Mouse (Mus musculus) left cerebral cortex, adult 18-20 months (tissue): ENCODE measurements at regions not wholly inside any gene's neighbourhood (a gene's known extent, or its start where the extent isn't known, plus 50 kb on each side); places are given as distances from the start of the nearest gene placed in this dataset.

Experiments used
- DNase-seq, 2 experiments: peaks; one replicate each; pipeline ENCODE4 v3.0.0; 2021 to 2022; ENCODE audit warnings: low spot score in 2 of 2, mixed read lengths in 1 of 2

DNA sequence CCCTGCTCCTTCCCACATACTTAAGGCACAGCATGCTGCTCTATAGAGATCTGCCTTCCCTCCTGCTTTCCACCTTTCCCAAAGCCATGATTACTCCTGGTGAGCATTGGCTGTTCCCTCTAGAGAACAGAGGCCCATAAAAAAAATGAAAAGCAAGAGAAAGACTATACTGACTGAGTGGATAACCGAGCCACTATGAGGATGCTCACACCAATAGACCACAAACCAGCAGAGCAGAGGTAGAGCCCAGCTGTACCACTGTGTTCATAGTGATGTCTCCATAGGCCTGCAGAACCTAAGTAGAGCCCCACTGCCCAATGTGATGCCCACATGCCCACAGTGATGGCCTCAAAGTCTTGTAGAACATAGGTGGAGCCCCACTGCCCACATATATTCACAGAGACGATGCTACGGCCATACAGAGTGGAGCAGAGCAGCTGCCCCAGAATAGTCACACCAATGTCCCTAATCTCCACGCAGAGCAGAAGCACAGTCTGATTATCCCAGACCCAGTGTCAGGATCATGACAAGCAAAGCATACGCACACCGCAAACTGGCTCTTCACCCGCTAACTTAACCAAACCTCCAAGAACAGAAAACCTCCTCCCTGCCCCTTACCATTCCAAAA is 174.8 kb upstream of the Nr4a3 start:
- no peak for DNase-seq

DNA sequence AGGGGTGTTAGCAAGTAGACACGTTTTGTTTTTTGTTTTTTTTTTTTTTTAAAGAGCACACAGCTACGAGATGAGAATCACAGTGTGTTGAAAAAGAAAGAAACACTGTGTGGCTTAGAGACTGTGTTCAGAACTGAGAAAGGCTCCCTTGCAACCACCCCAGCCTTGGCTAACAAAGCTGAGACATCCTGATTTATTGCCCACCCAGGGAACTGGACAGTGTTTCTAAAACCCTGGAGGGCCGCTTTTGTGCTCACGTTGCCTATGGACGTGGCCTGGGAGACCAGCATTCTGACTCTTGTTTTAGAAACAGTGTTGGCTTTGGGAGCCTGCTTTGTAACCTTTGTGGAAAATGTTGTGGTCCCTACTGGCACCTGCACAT is 174.3 kb upstream of the Nr4a3 start:
- no peak for DNase-seq

DNA sequence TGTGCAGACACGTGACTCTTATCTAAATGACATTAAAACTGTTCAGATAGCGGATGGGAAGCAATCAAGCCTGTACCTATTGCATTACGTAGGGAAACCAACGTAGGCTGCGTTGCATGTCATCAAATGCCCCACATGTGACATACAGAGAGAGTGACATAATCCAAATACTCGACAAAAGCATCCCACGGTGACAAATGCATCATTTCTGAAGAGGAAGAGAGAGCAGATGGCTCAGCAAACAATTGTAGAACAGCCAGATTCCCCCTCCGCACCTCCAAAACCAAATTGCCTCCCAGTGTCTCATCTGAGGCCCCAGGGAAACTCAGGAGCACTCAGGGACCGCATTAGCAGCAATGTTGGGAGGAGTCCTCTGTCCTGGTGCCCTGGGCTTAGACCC is 163.4 kb upstream of the Nr4a3 start:
- peak; percentile 32 to 46 for DNase-seq

DNA sequence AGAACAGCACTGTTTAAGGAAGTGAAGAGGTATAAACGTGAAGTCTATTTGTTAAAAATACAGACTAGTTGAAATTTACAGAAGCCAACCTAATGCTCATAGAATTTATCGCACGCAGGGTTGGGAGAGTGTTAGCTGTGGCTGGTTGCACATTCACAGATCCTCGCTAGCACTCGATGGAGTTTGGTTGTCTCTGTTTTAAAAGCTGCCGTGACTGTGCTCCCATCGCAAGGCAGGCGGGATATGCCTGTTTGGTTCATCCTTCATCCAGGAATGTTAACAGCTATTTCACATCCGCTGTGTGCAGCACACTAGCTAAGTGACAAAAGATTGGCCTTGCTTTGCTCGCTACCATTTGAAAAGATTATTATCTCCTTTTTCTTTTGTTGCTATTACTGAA is 162.9 kb upstream of the Nr4a3 start:
- no peak for DNase-seq

DNA sequence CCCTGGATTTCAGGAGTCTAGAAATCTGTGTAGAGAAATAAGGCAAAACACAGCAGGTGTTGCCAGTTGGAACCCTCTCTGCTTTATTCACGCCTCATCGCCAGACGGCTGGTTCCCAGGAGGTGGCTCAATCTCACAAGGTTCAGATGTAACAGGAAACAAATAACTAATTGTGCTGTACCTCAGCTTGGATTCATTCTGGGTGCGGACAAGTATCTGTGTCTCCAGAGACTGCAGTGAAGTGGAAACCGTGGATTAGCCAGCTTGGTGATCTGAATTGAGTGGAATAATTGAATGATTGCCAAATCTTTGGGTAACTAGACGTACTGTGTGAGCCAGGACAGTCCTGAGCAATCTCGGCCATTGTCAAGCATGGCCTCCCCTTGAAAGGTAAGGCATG is 145.4 kb upstream of the Nr4a3 start:
- DNase-seq, result no peak

DNA sequence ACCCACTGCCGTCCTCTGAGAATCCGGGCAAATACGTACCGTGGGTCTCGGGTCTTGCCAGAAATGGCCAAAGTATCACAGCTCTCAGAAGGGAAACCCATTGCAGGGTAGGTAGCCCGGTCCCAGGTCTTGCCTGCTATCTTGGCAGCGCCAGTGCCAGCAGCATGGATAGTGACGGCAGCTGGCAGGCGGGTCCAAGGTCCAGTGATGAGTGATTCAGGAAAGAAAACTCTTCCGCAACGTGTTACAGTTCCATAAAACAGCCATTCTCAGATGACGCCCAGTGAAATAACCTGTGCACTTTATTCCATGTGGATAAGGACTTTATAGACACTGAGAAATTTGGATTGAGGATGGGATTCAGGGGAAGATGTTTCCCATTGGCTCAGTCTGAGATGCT is 142.2 kb upstream of the Nr4a3 start:
- no peak for DNase-seq

DNA sequence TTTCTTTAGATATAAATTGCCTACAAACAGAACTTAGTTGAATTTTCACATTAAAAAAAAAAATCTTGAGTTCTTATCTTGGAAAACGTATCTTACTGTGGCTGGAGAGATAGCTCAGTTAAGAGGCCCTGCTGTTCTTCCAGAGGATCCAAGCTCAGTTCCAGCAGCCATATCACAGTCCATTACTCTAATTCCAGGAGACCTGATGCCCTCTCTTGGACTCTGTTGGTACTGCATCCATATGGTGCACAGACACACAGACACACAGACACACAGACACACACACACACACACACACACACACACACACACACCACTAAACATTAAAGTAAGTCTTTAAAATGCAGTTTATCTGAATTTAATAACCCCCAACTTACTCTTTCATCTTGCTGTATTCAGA is 132.7 kb upstream of the Nr4a3 start:
- DNase-seq, result no peak

DNA sequence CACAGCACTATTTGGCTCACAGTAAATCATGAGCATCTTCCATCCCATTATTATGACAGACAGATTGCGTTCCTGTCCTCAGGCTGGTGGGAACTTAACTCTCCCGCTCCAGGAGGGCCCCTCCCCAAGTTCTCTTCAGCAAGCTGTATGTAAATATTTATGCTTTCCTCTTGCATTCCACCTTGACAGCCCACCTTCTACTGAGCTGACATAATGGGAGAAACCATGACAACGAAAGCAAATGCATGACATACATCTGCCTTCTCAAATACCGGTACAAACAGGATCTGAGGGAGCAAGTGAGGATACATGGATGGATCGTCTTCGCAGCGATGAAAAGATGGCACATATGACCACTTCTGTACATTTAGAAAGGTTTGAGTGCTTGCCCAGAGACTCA is 125.4 kb upstream of the Nr4a3 start:
- DNase-seq, result no peak

DNA sequence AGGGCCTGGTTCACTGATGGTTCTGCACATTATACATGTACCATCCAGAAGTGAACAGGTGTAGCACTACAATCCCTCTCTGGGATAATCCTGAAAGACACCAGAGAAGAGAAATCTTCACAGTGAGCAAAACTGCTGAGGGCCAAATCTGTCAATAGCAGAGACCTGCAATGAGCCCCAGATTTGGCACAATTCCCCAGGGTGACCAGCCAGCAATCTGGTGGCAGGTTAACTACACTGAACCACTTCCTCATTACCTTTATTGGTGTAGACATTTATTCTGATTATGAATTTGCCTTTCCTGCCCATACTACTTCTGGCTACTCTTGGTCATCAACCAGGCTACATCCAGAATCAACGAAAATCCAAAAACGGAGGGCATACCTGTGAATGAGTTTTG is 113.5 kb upstream of the Nr4a3 start:
- no peak for DNase-seq

DNA sequence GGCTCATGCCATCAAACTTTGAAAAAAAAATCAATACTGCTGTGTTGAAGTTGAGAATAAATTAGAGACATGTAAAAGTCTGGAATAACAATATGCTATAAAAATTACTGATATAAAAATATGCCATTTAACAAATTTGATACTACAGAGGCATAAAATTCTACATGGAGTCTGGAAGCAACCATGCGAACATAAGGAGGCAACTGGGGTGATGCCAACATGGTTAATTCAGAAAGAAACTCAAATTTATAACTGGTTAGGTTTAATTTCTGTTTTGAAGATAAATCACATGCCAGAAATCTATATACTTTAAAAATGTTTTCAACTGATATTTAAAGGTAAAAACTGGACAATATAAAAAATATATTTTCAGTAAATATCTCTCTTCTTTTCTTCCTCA is 111.4 kb upstream of the Nr4a3 start:
- DNase-seq, result no peak

DNA sequence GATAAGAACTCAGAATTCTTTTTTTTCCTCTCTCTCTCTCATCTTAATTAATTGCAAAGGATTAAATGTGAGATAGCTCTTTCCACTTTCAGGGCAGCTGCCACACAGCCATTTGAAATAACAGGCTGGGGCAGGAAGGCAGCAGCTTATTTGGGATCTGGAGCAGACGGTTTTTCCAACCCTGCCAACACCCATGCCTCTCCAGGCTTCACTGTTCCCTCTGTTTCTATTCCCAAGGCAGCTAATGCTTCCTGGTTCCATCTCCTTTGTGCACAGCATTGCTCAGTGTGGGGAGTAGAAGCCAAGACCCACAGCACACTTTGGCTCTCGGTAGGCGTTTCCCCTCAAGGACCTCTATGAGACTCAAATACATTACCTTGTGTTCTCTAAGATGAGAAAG is 109.4 kb upstream of the Nr4a3 start:
- no peak for DNase-seq

DNA sequence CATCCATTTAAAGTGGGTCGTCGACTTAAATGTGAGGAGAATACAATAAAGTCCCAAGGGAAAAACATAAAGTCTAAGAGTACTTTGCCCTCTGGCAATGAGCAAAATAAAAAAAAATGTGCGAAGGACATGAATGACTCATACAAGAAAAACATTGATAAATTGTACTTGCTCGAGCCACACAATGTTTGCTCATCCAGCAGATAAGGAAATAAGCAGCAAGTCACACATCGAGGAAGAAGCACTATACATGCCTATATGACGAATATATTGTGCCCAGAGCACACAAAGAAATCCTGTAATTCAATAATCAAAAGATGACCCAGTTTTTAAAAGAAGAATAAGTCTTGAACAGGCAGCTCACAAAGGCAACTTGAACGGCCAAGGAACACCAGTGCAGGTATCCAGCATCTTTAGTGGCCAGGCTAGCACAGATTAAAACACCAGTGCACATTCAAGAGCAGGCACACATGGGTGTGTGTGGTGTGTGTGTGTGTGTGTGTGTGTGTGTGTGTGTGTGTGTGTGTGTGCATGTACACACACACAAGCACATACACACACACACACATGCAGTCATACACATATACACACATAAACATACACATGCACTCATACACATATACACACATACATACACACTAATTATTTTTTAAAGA is 108.4 kb upstream of the Nr4a3 start:
- DNase-seq, result no peak

DNA sequence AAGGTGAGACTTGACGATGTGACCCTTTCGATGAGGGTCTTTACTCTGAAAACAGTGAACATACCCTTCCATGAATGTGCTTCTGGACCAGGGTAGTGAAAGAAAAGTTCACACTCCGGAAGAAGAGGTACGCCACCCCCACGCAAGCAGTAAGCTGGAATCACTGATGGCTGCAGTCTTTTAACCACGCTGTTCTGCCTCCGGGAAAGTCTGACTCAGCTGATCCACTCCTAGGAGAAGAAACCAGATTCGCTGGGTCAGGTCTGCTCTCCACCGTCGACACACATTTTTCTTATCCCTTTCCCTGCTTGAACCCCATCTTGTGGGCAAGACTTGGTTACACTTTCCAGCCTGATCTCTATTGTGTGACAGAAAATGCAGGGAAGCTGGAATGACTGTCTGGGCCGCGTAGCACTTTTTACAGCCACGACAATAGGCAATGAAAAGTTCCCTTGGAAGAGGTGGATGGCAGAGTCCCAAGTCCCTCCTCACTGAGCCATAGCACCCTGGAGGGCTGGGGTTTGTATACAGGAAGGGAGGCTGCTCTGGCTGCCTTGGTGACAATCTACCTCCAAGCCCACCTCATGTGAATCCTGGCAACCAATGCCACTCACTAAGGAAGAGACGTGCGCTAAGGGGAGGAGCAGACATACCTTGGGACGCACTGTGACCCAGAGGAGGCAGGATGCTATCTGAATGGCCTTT is 96.9 kb upstream of the Nr4a3 start:
- DNase-seq, result peak; percentile 16 to 36

DNA sequence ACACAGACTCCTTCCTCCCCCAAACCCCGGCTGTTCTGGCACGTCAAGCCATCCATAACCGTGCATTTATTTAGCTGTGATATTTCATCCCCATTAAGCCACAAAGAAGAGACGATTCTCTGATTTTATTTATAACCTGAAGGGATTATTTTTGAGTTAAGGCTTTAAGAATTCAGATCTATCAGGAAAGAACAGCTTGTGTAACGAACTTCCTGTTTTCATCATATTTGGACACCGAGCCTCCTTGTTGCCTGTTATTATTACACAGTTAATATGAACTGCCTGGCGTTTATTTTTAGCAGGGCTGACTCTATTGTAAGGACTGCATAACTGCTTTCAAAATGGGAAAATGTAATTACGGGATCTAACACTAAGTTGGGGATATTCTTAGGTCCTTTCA is 96.2 kb upstream of the Nr4a3 start:
- no peak for DNase-seq

DNA sequence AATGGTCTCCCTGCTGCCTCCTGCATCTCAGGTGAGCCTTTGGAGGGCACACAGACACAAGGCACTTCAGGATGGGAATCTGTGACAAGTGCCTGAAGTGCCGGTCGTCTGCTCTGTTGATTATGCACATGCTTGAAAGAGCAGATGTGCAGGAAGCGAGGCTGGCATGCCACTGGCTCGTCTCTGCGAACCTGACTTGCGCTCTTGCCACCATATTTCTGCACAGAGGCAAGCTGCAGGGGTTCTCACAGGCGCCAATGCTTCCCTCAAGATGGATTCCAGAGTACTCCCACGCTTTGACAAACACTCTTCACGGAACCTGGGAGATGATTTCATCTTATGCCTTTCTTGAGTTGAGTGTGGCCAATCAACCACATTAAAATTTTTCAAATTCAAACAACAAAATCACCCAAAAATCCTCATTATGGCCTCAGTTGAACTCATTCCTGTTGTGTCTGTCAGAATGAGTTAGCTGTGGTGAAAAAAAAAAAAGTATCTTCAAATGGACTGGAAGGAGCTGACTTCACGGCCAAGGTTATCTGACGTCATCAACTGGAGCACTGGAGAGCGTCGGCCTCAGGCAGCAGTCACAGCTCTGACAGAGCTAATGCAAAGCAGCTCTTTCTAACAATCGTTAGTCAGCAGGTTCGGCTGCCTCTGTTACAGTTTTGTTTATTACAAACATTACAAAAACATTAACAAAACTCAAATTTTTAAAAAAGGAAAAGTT is 90.2 kb upstream of the Nr4a3 start:
- no peak for DNase-seq

DNA sequence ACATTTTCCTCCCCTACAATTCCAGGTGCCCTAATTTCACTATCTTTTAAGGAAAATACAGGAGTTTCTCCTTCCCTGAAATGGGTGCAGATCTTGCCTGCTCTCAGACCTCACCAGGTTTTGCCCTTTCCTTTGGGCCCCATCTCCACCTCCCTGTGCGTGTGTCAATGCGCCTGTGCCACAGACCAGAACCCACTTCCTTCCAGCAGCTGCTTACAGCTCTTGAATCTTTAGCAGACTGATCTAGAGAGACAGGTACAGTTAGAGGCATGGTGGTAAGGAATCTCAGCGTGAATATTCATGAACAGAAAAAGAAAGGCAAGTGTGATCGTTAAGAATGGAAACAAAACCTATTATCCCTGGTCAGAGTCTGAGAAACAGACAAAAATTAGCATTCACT is 80.3 kb upstream of the Nr4a3 start:
- no peak for DNase-seq

DNA sequence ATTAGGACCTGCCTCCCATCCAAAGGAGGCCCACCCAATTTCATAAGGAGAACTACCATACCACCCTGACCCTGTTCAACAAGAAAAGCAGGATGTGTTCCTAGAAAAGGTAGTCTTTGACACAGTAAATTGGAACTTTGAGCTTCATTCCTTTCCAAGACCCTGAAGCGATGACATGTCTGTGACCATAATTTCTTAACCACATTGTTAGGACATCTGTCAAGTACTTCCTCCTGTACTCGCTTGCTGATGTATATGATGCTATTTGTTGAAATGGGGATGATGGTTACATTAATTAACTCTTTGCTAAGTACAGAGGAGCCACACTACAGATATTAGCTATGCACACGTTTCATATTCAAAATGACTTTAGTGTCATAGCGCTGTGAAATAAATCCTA is 73.1 kb upstream of the Nr4a3 start:
- no peak for DNase-seq

DNA sequence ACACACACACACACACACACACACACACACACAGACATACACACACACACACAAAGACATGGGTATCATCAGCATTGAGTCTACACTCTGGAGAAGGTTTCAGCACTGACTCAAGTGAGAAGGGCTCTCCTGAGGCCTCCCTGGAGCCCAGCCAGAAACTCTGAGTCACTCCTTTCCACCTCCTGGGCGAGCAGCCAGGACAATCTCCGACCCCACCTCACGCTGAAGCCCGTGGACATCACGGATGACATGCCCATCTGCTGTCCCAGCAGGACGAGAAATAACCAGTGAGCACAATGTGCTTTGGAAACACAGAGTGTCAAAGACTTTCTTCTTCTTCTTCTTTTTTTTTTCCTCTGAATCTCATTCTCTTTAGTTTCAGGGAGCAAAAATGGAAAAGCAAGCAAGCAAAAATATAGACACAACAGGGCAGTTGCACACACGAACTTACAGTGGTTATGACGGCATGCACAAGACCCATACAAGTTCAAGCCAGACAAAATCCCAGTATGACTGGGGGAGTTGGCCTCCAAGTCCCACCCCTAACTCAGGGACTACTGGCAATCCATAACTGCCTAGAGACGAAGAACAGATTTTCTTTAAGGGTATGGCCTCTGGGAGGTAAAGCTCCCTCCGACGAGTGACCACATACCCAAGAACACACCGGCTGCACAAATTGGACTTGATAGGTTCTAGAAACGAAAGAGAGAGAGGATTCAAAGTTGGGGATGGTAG is 65.2 kb upstream of the Nr4a3 start:
- DNase-seq, result peak; percentile 7 to 36
